Mouse (Mus musculus) left cerebral cortex, postnatal 10 days (tissue): Measurements from ENCODE around the gene Tek. TPM values are rescaled to one million over a fixed set of nuclear protein-coding genes. Genes with fewer than 3 reads are reported as not detected.
"Not testable (repeated sequence)": the region's sequence is repeated elsewhere in the genome, so short reads cannot be mapped to it uniquely, and the experiment has no call there.

Experiments used
- DNase-seq, 2 experiments: peaks; one replicate each; pipeline ENCODE4 v3.0.0; 2021 to 2022; ENCODE audit warnings: low spot score in 2 of 2, mixed read lengths in 1 of 2; ENCODE audit errors: extremely low spot score in 1 of 2
- intact Hi-C: fragments of 180-260 bp; cut with DNase I; formaldehyde crosslinking; loops from one replicate; pipeline ENCODE4 v1.15.1; 2025
- total RNA-seq, 2 experiments: library from RNA; stranded (reverse); gene quantifications; 2 replicates each; pipeline ENCODE4 v1.2.3; 2021

Gene Tek
- total RNA-seq = 10 to 100 TPM; 10.7 to 12.1 TPM

- intact Hi-C loops = no loop called here
These were observed at the start of gene Tek for GRCm38 (mm10) chr4:94738838-94739731. Gene Tek (plus strand): TSS chr4:94739289.

GRCm38 (mm10) chr4:94689804-94690203 lies 49.3 kb upstream of the Tek start:
- intact Hi-C loops, DNase-seq: not testable (repeated sequence)

More at GRCm38 (mm10) chr4:94738838-94739731, at the start of gene Tek:
- DNase-seq = no peak

- DNase-seq = no peak
- intact Hi-C loops = no loop called here
These were observed 48.0 kb upstream of the Tek start for GRCm38 (mm10) chr4:94691078-94691477.

GRCm38 (mm10) chr4:94692175-94692574 lies 46.9 kb upstream of the Tek start:
- intact Hi-C loops = no loop called here
- DNase-seq = no peak

GRCm38 (mm10) chr4:94696368-94696767 lies 42.7 kb upstream of the Tek start:
- DNase-seq = no peak
- intact Hi-C loops = no loop called here

- DNase-seq = no peak
- intact Hi-C loops = no loop called here
These were observed 28.1 kb upstream of the Tek start for GRCm38 (mm10) chr4:94711002-94711401.

GRCm38 (mm10) chr4:94711426-94711825 lies 27.7 kb upstream of the Tek start:
- DNase-seq = no peak
- intact Hi-C loops = no loop called here

GRCm38 (mm10) chr4:94713741-94714140 lies 25.3 kb upstream of the Tek start:
- no peak for DNase-seq
- intact Hi-C loops = no loop called here

- DNase-seq = peak in 1 of 2 experiments; percentile 15
- intact Hi-C loops = no loop called here
These were observed 23.9 kb upstream of the Tek start for GRCm38 (mm10) chr4:94715166-94715565.

- DNase-seq = no peak
- intact Hi-C loops = no loop called here
These were observed 13.3 kb upstream of the Tek start for GRCm38 (mm10) chr4:94725799-94726198.

- intact Hi-C loops = no loop called here
- no peak for DNase-seq
These were observed 6.4 kb upstream of the Tek start for GRCm38 (mm10) chr4:94732721-94733120.

- intact Hi-C loops = no loop called here
- DNase-seq = no peak
These were observed 1.5 kb upstream of the Tek start for GRCm38 (mm10) chr4:94737326-94738295.

GRCm38 (mm10) chr4:94741824-94742223 lies 2.7 kb downstream of the Tek start:
- DNase-seq = no peak
- intact Hi-C loops = no loop called here

GRCm38 (mm10) chr4:94745749-94746148 lies 6.7 kb downstream of the Tek start:
- DNase-seq = peak in 1 of 2 experiments; percentile 34
- intact Hi-C loops = no loop called here

- intact Hi-C loops = no loop called here
These were observed 7.3 kb downstream of the Tek start for GRCm38 (mm10) chr4:94746387-94746811.

GRCm38 (mm10) chr4:94747338-94747737 lies 8.2 kb downstream of the Tek start:
- intact Hi-C loops = no loop called here
- no peak for DNase-seq

More at GRCm38 (mm10) chr4:94746387-94746811, 7.3 kb downstream of the Tek start:
- peak in 1 of 2 experiments; percentile 69 for DNase-seq

GRCm38 (mm10) chr4:94752512-94752911 lies 13.4 kb downstream of the Tek start:
- DNase-seq = peak in 1 of 2 experiments; percentile 16
- intact Hi-C loops = no loop called here

- intact Hi-C loops = no loop called here
- DNase-seq = peak in 1 of 2 experiments; percentile 22
These were observed 26.1 kb downstream of the Tek start for GRCm38 (mm10) chr4:94765217-94765616.

GRCm38 (mm10) chr4:94766176-94766575 lies 27.1 kb downstream of the Tek start:
- DNase-seq = no peak
- intact Hi-C loops = no loop called here
